Mouse (Mus musculus): ENCODE results near the gene Gm20388.

- TF ChIP-seq CTCF (IDR thresholded peaks at IDR 0.05; ENCODE audit: control insufficient read depth, insufficient read depth, low read length) (peak; percentile 59), POLR2A (IDR thresholded peaks at IDR 0.05; ENCODE audit: borderline replicate concordance, control insufficient read depth, low read depth, low read length) (no peak)
These were observed 3717.8 kb downstream of the Gm20388 start for GRCm38 (mm10) chr8:123628253-123628967.

Data from bone marrow, adult 2 months (tissue).